Mouse (Mus musculus): Measurements from ENCODE around the gene Prdm1.

DNA sequence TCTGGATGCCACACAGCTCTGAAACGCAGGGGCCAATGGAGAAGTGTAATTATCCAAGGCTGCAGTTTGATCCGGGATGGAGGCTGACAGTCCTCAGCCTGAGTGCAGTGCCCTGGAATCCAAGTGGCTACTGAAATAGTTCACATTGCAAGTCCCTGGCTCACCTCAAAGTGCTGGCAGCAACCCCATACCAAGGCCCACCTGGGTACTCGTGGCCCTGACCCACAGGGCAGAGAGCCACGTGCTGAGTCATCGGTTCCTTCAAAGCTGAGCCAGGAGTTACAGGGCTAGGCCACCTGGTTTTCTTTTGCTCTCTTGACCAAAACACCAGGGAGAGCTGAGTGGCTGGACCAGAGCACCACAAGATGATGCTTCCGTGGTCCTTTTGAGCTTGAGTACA, 103.3 kb downstream of the Prdm1 start:
- no peak for TF ChIP-seq POLR2A (IDR thresholded peaks at IDR 0.05; ENCODE audit: low read depth, low read length)
- no peak for TF ChIP-seq CTCF (IDR thresholded peaks at IDR 0.05; ENCODE audit: extremely low read depth, insufficient read length, insufficient replicate concordance, low read depth, low read length)

Data from small intestine, adult 2 months (tissue).